Mouse (Mus musculus): ENCODE results near the gene Plod1. TPM values are rescaled to one million over a fixed set of nuclear protein-coding genes. Genes with fewer than 3 reads are reported as not detected.

Gene Plod1
- total RNA-seq, 4 experiments from 2014 or later: 14.7 to 17.0 (median 15.5) TPM

DNA sequence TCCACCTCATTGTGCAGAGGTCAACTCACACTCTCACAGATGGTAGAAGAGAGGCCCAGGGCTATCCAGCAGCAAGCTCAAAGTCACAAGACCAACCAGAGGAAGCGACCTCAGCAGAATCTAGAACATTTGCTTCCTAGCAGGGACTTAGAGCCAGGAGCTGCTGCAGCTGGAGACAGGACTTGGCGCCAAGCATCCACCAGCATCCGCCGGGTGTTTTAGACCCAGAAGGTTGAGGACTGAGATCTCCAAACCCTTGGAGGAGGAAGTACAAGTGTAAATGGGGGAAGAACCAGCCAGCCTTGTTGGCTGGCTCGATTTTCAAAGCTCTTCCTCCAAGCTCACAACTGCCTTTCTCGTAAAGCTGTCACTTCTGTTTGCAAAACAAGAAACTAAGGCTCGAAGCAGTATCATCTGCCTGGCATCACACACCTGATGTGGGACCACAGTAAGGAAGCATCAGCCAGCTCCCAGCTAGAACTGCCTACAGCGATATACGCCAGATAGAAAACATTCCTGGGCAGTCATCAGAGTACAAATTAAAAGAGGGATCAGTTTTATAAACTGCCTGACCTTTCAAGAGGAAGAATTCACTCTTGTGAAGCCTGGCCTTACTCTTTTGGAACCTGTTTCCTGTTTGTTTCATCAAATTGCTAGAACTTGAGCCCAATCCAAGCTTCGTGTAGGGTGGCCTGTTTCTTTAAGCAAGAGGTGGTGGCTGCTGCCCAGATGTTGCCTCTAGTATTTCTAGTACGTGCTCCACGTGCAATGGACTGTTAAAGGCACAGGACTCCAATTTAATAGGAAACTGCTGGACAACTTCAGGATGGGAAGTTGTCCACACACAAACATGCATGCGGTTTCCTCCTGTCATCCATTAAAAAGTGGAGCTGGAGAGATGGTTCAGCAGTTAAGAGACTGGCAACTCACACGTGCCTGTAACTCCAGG lies 1.9 kb upstream of the Plod1 start:
- peak; percentile 41 to 50 for DNase-seq (ENCODE audit: low spot score in 2 of 2)

DNA sequence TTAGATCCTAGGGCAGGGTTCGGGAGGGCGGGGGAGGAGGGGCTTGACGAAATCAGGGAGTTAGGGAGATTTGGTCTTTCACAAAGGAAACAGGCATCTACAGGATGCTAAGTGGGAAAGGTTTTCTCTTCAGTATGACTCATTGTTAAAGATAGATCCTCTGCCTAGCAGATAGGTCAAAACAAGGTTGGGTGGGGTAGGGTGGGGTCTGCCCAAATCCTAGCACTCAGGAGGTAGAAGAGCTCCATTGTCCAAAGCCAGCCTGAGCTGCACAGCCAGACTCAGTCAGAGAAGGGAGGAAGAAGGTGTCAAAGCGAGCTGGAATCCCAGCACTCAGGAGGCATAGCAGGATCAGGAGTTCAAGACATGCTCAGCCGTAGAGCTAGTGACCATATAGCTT lies 919 bp upstream of the Plod1 start:
- no peak for DNase-seq (ENCODE audit: low spot score in 2 of 2)

DNA sequence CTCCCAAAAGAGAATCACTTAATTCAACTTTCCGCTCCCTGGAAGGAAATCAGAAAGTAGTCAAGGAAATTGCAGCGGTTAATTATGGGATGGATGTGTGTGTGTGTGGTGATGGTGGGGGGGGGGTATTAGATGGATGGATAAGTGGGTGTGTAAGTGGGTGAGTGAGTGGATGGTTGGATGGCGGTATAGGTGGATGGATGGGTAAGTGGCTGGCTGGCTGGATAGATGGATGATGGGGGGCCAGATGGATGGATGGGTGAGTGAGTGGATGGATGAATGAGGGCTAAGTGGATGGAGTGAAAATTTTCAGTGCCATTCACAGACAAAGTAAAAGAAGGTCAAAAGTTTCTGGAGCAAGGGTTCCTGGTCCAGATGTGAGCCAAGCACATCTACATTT lies 454 bp upstream of the Plod1 start:
- no peak for DNase-seq (ENCODE audit: low spot score in 2 of 2)

DNA sequence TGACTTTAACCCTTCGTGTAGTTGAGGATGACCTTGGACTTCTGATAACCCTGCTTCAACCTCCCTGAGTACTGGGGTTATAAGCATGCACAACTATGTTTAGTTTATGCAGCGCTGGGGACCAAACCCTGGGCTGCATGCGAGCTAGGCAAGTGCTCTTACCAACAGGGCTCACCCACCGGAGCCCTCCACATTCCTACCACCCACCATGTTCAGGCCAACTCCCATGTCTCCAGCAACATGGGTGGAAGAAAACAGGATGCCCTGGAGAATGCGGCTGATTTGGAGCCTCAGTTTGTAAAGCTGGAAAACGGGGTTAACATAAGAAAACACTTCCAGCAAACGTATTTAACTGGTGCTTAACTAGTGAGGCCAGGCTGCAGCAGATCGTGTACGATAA lies 663 bp downstream of the Plod1 start:
- DNase-seq (ENCODE audit: low spot score in 2 of 2): no peak

DNA sequence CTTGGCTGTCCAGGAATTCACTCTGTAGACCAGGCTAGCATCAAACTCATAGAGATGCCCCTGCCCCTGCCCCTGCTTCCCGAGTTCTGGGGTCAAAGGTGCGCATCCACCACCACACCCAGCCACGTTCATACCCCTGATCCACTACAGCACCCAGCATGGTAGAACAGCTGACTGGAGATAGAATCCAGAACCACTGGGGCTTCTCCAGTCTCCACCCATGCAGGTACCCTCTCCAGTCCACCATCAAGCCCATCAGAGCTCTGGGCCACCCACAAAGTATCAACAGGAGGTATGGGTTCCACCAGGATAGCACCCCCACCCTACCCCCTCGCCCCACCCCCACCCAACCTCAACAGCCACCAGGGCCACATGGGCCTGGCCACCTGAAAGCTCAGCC lies 2.0 kb downstream of the Plod1 start:
- DNase-seq (ENCODE audit: low spot score in 2 of 2): no peak

DNA sequence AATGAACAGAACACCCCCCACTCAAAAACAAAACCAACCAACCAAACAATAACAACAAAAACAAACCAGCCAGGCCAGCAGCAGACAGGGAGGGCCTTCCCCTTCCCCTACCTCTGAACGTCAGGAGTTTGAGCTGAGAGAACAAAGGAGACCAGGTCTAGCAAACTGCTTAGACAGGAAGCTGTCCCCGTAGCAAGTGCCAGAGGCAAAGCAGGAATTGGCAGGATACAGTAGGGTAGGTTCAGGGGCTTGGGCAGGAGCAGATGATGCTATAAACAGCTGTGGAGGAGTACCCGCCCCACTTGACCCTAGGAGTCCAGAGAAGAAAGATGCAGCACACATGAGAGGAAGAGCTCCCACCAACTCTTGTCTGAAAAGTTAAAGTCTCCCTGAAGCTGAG lies 2.4 kb downstream of the Plod1 start:
- DNase-seq (ENCODE audit: low spot score in 2 of 2): no peak

DNA sequence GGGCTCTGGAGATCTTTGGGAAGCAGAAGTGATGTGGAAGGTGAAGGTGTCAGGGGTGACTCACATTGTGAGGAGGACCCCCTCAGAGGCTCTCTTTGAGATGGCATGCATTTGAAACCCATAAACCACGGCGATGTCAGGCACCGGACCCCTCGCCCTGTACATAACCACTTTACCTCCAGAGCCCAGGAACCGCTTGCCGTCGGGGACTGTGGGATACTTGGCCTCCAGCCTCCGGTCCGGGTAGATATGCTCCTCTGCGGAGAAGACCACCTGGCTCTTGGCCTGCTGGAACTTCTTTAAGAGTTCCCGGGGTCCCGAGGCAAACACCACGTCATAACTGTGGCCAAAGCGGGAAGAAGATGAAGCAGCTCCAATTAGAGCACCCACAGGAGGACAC lies 5.6 kb downstream of the Plod1 start:
- no peak for DNase-seq (ENCODE audit: low spot score in 2 of 2)

DNA sequence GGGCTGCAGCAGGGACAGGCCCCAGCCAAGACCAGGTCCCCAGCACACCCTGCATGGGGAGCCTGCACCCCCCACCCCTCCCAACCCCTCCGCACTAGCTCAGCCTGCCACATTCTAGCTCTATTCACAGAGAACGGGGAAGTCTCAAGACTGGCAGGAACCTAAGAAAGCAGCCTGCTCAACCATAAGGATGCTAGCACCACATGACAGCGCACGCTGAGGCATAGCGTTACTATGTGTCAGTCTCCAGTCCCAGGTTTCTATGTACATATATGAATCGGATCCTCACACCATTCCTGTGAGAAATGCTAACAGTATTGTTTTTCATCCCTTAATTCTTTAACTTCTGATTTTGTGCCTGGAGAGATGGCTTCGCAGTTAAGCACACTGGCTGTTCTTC lies 8.0 kb downstream of the Plod1 start:
- DNase-seq (ENCODE audit: low spot score in 2 of 2): no peak

DNA sequence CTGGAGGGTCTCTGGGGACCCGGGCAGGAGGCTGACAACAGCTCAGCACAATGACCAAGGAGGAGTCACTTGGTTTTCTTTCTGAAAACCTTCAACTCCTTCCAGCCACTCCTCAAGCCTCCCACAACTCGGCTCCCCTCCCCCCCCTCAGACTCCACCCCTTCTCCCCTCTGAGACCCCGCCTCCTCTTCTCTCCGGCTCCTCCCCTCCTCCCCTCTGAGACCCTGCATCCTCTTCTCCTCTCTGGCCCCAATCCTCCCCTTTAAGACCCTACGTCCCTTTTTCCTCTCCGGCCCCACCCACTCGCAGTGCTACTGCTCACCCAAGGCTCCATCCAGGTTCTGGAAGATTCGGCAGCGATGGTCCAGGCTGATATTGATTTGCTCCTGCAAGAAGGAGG lies 8.4 kb downstream of the Plod1 start:
- DNase-seq (ENCODE audit: low spot score in 2 of 2): no peak

DNA sequence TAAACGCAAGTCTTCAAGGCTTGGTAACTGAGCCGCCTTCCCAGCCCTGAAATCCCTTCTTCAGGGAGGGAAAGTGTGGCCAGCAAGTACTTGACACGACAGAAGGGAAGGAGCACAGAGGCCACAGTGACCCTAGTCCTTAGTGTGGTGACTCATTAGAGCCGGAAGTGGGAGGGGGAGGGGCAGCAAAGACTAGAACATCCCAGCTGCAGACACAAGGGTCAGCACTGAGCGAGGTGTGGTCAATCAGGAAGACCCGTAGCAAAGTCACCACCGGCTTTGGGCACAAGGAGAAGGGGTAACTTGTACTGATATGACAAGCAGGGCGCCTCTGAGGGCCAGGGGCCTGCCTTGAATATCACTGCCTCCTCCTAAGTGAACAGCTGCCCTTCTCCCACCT lies 8.9 kb downstream of the Plod1 start:
- DNase-seq (ENCODE audit: low spot score in 2 of 2): peak; percentile 40

DNA sequence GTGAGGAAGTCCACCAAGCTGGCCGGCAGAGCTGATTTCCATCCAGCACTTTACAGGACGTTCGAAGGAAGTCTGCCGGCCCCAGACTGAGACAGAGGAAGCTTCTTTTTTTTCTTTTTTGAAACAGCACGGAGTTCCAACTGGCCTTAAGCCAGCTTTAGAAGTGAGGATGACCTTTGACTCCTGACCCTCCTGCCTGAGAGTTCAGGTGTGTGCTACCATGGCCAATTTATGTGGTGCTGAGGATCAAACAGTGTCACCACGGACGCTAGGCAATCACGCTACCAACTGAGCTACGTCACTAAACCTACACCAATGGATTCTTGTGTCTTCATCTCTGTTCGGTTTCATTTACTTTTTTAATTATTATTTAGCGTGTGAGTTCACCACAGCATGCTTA lies 14.2 kb downstream of the Plod1 start:
- DNase-seq (ENCODE audit: low spot score in 2 of 2): no peak

DNA sequence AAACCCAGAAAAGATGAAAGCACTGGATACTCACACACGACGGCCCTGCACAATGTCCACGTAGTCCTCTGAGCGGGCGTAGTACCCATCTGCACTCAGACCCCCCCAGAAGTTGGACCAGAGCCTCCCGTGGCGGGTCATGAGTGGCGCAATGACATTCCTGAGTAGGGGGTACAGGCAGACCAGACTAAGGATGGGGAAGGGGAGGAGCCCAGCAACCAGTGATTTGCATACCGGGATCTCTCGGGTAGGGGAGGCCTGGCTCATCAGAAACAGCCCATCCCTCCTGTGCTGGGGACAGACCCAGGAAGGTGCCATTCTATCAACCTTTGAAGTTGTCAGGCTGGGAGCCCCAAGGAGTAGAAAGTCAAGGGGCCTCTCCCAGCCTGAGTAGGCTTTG lies 15.6 kb downstream of the Plod1 start:
- no peak for DNase-seq (ENCODE audit: low spot score in 2 of 2)

DNA sequence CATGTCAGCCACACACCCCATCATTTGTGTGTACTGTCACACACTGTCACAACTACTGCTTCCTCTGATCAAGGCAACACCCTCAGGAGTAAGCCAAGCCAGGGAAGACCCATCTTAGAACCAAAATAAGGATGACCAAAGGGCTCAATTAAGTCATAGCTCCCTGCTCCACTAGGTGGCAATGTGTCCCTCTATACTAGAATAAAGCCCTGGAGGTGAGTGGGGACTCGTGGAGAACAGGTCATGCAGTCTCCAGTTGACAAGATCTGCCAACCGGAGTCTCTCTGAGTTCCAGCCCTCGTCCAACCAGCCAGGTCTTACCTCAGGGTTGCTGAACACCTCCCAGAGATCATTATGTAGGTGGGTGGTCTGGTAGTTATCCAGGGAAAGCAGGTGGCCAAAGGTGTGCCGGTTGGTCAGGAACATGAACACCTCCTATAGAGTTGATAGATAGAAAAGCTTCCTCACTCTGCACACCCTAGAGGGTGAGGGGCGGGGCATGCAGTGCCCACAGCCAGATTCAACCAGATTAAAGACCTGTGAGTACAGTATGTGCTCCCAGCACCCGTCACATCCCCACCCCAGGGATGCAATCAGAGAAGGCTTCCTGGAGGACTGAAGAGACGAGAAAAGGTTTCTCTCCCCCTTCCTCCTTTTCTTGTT lies 18.0 kb downstream of the Plod1 start:
- DNase-seq (ENCODE audit: low spot score in 2 of 2): no peak

DNA sequence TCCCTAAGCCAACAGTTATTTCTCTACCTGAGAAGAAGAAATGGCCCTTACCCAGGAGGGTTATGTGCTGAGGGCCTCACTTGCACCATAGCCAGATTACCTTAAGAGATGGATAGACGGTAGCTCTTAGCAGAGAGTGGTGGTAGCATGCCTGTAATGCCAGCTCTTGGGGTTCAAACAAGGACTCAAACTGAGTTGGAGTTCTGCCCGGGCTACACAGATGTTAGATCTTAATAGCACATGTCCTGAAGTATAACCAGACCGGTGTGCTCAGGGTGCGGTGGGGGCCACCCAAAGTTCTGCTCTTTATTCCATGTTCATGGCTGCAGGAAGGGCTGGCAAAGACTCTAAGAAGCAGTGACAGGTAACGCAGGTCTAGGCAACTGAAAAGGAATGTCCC lies 27.1 kb downstream of the Plod1 start:
- DNase-seq (ENCODE audit: low spot score in 2 of 2): no peak

DNA sequence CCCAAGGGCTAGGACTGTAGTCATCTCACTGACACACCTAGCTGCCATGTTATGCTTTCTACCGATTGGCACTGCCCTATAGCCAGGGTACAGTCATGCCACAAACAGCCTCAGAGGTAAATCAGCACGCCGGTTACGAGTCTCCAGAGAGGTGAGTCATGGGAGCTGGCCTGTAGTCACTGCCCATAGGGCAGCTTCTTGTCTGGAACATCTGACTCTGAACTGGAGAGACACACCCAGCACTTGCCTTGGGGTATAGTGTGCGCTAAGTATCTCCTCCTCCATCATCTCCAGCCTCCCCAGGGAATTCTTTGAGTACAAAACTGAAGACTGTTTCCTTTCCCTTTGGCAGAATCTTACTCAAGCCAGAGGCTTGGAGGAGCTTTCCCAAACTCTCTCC lies 30.3 kb downstream of the Plod1 start:
- peak in 1 of 2 experiments; percentile 23 for DNase-seq (ENCODE audit: low spot score in 2 of 2)

DNA sequence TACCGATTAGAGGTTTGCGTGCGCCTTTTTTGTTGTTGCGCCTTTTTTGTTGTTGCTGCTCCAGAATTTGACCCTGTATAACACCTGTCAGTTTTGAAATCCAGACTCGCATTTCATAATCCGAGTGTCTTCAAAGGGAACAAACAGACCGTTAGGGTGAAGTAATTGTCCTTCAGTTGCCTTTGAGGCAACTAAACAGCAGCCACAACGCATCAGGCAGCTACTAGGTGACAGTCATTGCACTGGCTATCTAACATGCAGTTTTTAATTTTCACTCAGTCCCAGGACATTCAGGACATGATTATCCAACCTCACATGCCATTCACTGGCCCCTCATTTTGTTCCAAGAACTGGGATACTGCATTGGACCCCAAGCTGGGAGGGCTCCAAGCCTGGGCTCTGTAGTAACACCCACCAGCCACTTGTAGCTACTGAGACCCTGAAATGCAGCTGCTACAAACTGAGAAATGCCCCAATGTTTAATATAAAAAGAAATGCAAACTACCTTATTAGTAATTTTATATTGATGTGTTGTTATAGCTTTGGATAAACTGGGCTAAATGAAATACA lies 31.4 kb downstream of the Plod1 start:
- DNase-seq (ENCODE audit: low spot score in 2 of 2): no peak

DNA sequence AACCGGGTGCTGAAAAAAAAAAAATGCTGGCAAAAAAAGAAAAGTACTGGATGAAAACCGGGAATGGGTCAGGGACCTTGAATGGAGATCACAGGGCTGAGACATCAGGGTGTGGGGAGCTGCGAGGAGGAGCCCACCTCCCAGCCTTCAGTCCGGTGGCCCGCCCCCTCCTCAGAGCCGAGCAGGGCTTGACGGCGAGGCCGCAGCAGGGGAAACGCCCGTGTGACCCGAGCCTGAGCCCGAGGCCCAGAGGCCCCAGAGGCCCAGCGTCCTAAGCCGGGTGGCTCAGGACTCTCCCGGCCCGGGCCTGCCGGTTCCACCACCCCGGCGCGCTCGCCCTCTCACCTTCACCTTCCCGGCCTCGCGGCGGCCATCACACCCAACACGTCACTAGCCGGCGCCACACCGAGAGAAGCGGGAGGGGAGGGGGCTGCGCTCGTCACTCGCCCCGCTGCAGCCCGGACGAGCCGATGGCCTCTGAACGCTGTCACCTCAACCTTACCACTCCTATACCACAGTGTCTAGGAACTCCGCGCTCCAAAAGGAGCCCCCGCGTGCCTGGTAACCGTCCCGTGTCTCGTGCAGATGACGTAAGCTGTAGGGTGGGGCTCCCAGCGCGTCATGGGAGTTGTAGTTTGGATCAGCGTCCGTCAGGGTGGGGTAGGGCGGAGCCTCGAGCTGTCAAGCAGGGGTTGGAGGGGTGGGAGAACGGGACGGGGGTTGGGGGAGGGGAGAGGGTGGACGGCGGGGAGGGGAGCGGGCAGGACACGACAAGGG lies 32.1 kb downstream of the Plod1 start, which contains the start of gene Mfn2:
Gene Mfn2 (minus strand): TSS at position 392 of the 777 bp plus-strand sequence.
- peak; percentile 86 to 89 for DNase-seq (ENCODE audit: low spot score in 2 of 2)

DNA sequence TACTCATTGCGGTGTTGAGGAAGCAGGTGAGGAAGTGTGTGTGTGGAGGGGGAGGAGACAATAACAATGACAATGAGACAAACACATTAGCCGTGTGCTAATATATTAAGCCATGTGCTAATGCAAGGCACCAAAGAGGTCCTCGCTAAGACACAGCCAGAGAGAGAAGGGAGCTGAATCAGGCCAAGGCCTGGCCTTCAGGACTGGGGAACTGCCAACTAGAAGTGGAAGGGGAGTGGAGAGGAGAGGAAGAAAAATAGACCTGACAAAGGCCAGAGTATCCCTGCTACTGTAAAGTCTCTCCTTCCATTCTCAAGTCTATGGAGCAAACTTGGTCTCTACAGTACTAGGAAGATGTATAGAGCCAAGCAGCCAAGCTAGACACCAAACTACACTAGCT lies 33.0 kb downstream of the Plod1 start:
- DNase-seq (ENCODE audit: low spot score in 2 of 2): no peak

DNA sequence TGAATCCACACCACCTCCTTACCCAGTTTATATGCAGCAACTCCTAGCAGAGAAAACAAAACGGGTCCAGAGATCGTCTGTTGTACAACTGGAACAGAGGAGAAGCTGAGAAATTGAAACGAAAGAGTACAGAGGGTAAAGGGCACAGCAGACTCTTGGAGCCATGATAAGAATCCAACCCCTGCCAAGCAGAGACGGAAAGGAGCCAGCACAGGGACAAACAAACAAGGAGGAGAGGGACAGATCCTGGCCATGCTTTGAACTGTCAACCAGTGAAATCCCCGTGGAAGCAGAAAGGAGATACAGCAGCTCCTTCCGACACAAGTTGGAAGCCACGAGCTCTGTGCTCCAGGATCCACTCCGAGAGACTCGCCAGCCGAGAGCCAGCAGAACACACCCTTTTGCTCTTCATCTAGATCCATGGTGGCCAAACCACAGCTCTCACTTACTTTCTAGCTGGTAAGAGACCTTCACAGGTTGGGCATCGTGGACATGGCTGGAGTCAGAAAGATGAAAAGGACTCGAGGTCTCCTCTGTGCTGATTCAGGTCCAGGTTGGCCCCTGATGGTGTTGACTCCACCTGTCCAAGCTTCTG lies 33.6 kb downstream of the Plod1 start:
- DNase-seq (ENCODE audit: low spot score in 2 of 2): no peak

DNA sequence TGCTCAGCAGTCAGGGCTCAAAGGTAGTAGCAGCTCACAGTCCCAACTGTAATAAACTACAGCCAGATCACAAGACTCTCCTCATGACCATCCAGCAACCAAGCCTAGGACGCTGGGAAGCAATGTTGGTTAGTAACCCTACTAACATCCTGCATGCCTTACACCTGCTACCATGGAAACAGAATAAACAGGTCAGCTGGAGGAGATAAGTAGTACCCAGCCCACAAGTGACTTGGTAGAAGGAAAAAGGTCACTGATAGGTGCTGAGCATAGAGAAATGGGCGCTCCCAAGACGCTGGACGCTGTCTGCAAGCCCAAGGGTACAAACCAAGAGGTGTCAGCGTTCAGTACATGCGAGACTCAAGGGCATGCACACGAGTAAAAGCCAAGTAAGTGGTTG lies 36.1 kb downstream of the Plod1 start:
- DNase-seq (ENCODE audit: low spot score in 2 of 2): no peak

DNA sequence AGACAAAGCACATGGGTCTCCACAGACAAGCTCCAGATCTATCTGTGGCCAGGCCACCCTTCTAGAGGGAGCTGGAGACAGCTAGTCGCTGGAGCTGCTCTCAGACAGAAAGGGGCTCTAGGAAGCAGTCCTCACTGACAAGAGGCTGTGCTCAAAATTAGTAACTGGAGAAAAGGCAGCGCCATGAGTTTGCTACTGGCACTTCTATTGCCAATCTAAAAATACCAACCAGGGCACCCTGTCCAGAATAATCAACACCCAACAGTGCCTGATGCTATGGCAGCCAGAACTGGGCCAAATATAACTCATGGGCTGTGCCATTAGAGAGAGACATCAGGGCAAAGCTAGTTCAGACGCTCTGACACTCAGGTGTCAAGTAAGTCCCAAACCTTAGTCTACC lies 39.2 kb downstream of the Plod1 start:
- DNase-seq (ENCODE audit: low spot score in 2 of 2): peak; percentile 54 to 64

Measured in gastrocnemius, adult 8-10 months (tissue).